Mouse (Mus musculus): ENCODE measurements around the gene Mtus2. TPM values are rescaled to one million over a fixed set of nuclear protein-coding genes. Genes with fewer than 3 reads are reported as not detected.

Gene Mtus2
- total and polyA plus RNA-seq, 3 experiments: 0.08 TPM; not detected in 2

GRCm38 (mm10) chr5:148107890-148108289, 150.8 kb downstream of the Mtus2 start:
- no peaks in the 10 kb centered on the region for H3K79me2 ChIP-seq (ENCODE audit: control insufficient read depth, insufficient read depth, low read length, poor library complexity)
- DNase-seq (ENCODE audit: low read depth, low spot score): no peak
- H3K36me3 ChIP-seq (ENCODE audit: control insufficient read depth in 1 of 2, insufficient read depth in 2 of 2, low read length in 2 of 2): no peaks in the 10 kb centered on the region
- no peaks in the 10 kb centered on the region for H3K9me3 ChIP-seq (replicated peaks; ENCODE audit: insufficient read depth, low read length)
- TF ChIP-seq ZKSCAN1 (IDR thresholded peaks at IDR 0.05; ENCODE audit: low read depth, low read length) (no peak), POLR2A (IDR thresholded peaks at IDR 0.05; ENCODE audit: control insufficient read depth in 1 of 2, insufficient read depth in 1 of 2, low read depth in 1 of 2, low read length in 2 of 2, poor library complexity in 1 of 2) (no peak), MAZ (IDR thresholded peaks at IDR 0.05; ENCODE audit: low read depth, low read length) (no peak), MYC (IDR thresholded peaks at IDR 0.05; ENCODE audit: low read depth, low read length) (no peak), TCF12 (IDR thresholded peaks at IDR 0.05; ENCODE audit: low read depth, low read length) (no peak), CHD1 (IDR thresholded peaks at IDR 0.05; ENCODE audit: low read depth, low read length) (no peak), MEF2A (IDR thresholded peaks at IDR 0.05; ENCODE audit: extremely low read depth, insufficient replicate concordance, low read depth, low read length, poor library complexity, severe bottlenecking) (no peak), BHLHE40 (IDR thresholded peaks at IDR 0.05; ENCODE audit: borderline replicate concordance, low read depth, low read length) (no peak), POLR2AphosphoS2 (IDR thresholded peaks at IDR 0.05; ENCODE audit: low read length) (no peak), ZMIZ1 (IDR thresholded peaks at IDR 0.05; ENCODE audit: low read depth, low read length) (no peak), MAFK (IDR thresholded peaks at IDR 0.05; ENCODE audit: borderline replicate concordance, low read depth, low read length) (no peak)
- no peak overlapping the region for H3K4me3 ChIP-seq (ENCODE audit: control insufficient read depth in 1 of 2, insufficient read depth in 1 of 2, low read depth in 2 of 2, low read length in 2 of 2)
- no peak overlapping the region for H3K27ac ChIP-seq (ENCODE audit: control insufficient read depth, low read depth, low read length)
- H3K27me3 ChIP-seq (ENCODE audit: control insufficient read depth in 1 of 2, insufficient read depth in 2 of 2, low read length in 2 of 2): no peaks in the 10 kb centered on the region
- no peaks in the 10 kb centered on the region for H3K4me1 ChIP-seq (ENCODE audit: control insufficient read depth in 1 of 2, insufficient read depth in 2 of 2, low read length in 2 of 2)
- H3K9ac ChIP-seq (ENCODE audit: control insufficient read depth, low read depth, low read length, poor library complexity, severe bottlenecking): no peak overlapping the region

GRCm38 (mm10) chr5:148108314-148108713, 151.2 kb downstream of the Mtus2 start:
- TF ChIP-seq USF2 (IDR thresholded peaks at IDR 0.05; ENCODE audit: borderline replicate concordance in 1 of 2, insufficient read depth in 1 of 2, low read depth in 1 of 2, low read length in 2 of 2) (no peak), TAL1 (IDR thresholded peaks at IDR 0.05; ENCODE audit: low read length) (no peak), RCOR1 (IDR thresholded peaks at IDR 0.05; ENCODE audit: low read depth, low read length) (no peak), MAX (IDR thresholded peaks at IDR 0.05; ENCODE audit: low read length) (no peak), ZKSCAN1 (IDR thresholded peaks at IDR 0.05; ENCODE audit: low read depth, low read length) (no peak), NELFE (IDR thresholded peaks at IDR 0.05; ENCODE audit: low read depth, low read length) (no peak), TBP (IDR thresholded peaks at IDR 0.05; ENCODE audit: low read depth, low read length) (no peak)
- no peaks in the 10 kb centered on the region for H3K27me3 ChIP-seq (ENCODE audit: control insufficient read depth in 1 of 2, insufficient read depth in 2 of 2, low read length in 2 of 2)
- no peaks in the 10 kb centered on the region for H3K4me1 ChIP-seq (ENCODE audit: control insufficient read depth in 1 of 2, insufficient read depth in 2 of 2, low read length in 2 of 2)
- H3K27ac ChIP-seq (ENCODE audit: control insufficient read depth, low read depth, low read length): no peak overlapping the region
- H3K4me3 ChIP-seq (ENCODE audit: control insufficient read depth in 1 of 2, insufficient read depth in 1 of 2, low read depth in 2 of 2, low read length in 2 of 2): no peak overlapping the region
- DNase-seq (ENCODE audit: low read depth, low spot score): no peak
- H3K79me2 ChIP-seq (ENCODE audit: control insufficient read depth, insufficient read depth, low read length, poor library complexity): no peaks in the 10 kb centered on the region
- no peaks in the 10 kb centered on the region for H3K36me3 ChIP-seq (ENCODE audit: control insufficient read depth in 1 of 2, insufficient read depth in 2 of 2, low read length in 2 of 2)
- no peaks in the 10 kb centered on the region for H3K9me3 ChIP-seq (replicated peaks; ENCODE audit: insufficient read depth, low read length)
- H3K9ac ChIP-seq (ENCODE audit: control insufficient read depth, low read depth, low read length, poor library complexity, severe bottlenecking): no peak overlapping the region
